10 mouse cellular contexts compared by ENCODE assay signal in genomic region chr19:43388017-43388904, GRCm38 (mm10). TPM values are rescaled to one million over a fixed set of nuclear protein-coding genes. Genes with fewer than 3 reads are reported as not detected.
A peak's percentile ranks its signal among the peaks of the same experiment; 100 is the strongest.
DNase-seq lines count a peak whose midpoint lies in the region; ATAC-seq lines count a peak whose summit lies in the region.
"Had no signal": no experiment of that assay in that cellular context is flagged by ENCODE, and none has a peak within 500 bp of the region (broad histone marks: within the 10 kb centered on the region; RNA-seq: fewer than 3 reads in every experiment).

Gene Hpse2, minus strand, starts transcription at chr19:43388355.

- peak within 1 kb of the TSS; percentile 56 for H3K4me2 ChIP-seq in kidney, embryonic 16.5 days (replicated peaks; ENCODE audit: low read depth, low read length)
- peak within 1 kb of the TSS; percentile 55 for H3K4me2 ChIP-seq in embryonic facial prominence, embryonic 15.5 days (replicated peaks)
- H3K4me2 ChIP-seq in intestine, embryonic 15.5 days (replicated peaks), result peak within 1 kb of the TSS; percentile 67
- H3K4me2 ChIP-seq in neural tube, embryonic 15.5 days, result peak within 1 kb of the TSS; percentile 58

- no peaks in the 10 kb centered on the region for H3K9me3 ChIP-seq in kidney, embryonic 16.5 days (ENCODE audit: low read length)
- no peaks in the 10 kb centered on the region for H3K9me3 ChIP-seq in embryonic facial prominence, embryonic 15.5 days (replicated peaks)
- no peaks in the 10 kb centered on the region for H3K9me3 ChIP-seq in intestine, embryonic 15.5 days
- no peaks in the 10 kb centered on the region for H3K9me3 ChIP-seq in neural tube, embryonic 15.5 days (replicated peaks)

- H3K9ac ChIP-seq in kidney, embryonic 16.5 days (replicated peaks; ENCODE audit: low read length), result no peak within 1 kb of the TSS
- H3K9ac ChIP-seq in embryonic facial prominence, embryonic 15.5 days, result peak within 1 kb of the TSS; percentile 45
- peak within 1 kb of the TSS; percentile 52 for H3K9ac ChIP-seq in intestine, embryonic 15.5 days
- H3K9ac ChIP-seq in neural tube, embryonic 15.5 days (replicated peaks), result no peak within 1 kb of the TSS

- H3K27ac ChIP-seq in kidney, embryonic 16.5 days (ENCODE audit: low read length), result no peak within 1 kb of the TSS
- H3K27ac ChIP-seq in embryonic facial prominence, embryonic 15.5 days (replicated peaks), result peak within 1 kb of the TSS; percentile 86
- peak within 1 kb of the TSS; percentile 52 for H3K27ac ChIP-seq in intestine, embryonic 15.5 days
- no peak within 1 kb of the TSS for H3K27ac ChIP-seq in neural tube, embryonic 15.5 days (replicated peaks)
- H3K27ac ChIP-seq: macrophage had no signal

- H3K4me1 ChIP-seq in kidney, embryonic 16.5 days (ENCODE audit: insufficient read depth, low read length), result peaks cover 24% of the 10 kb centered on the region
- H3K4me1 ChIP-seq in embryonic facial prominence, embryonic 15.5 days, result peaks cover 12% of the 10 kb centered on the region
- H3K4me1 ChIP-seq in intestine, embryonic 15.5 days (replicated peaks), result peaks cover 3% of the 10 kb centered on the region; the same call in 1 of the 2 replicates
- H3K4me1 ChIP-seq in neural tube, embryonic 15.5 days, result peaks cover 35% of the 10 kb centered on the region

- DNase-seq in kidney, postnatal 14 days, result no peak
- no peak for DNase-seq in spleen, postnatal 36 days (ENCODE audit: low spot score in 2 of 2)
- DNase-seq in cerebellum, adult 9-11 months, result no peak
- DNase-seq in ovary, postnatal 10 days (ENCODE audit: low spot score), result no peak
- DNase-seq: thymus, adult 18-20 months had no signal

- peak within 1 kb of the TSS; percentile 40 for H3K4me3 ChIP-seq in kidney, embryonic 16.5 days (ENCODE audit: low read length)
- peak within 1 kb of the TSS; percentile 46 for H3K4me3 ChIP-seq in embryonic facial prominence, embryonic 15.5 days (replicated peaks)
- peak within 1 kb of the TSS; percentile 44 for H3K4me3 ChIP-seq in intestine, embryonic 15.5 days (replicated peaks)
- peak within 1 kb of the TSS; percentile 31; the same call in 1 of the 2 replicates for H3K4me3 ChIP-seq in neural tube, embryonic 15.5 days (replicated peaks)

- H3K27me3 ChIP-seq in kidney, embryonic 16.5 days (ENCODE audit: insufficient read depth, low read length), result peaks cover 66% of the 10 kb centered on the region
- peaks cover 40% of the 10 kb centered on the region for H3K27me3 ChIP-seq in embryonic facial prominence, embryonic 15.5 days
- H3K27me3 ChIP-seq in intestine, embryonic 15.5 days (replicated peaks), result peaks cover 32% of the 10 kb centered on the region
- H3K27me3 ChIP-seq in neural tube, embryonic 15.5 days (replicated peaks), result peaks cover 62% of the 10 kb centered on the region

- no peaks in the 10 kb centered on the region for H3K36me3 ChIP-seq in kidney, embryonic 16.5 days (ENCODE audit: insufficient read depth, low read length)
- no peaks in the 10 kb centered on the region for H3K36me3 ChIP-seq in embryonic facial prominence, embryonic 15.5 days
- H3K36me3 ChIP-seq in intestine, embryonic 15.5 days, result no peaks in the 10 kb centered on the region
- no peaks in the 10 kb centered on the region for H3K36me3 ChIP-seq in neural tube, embryonic 15.5 days

- WGBS in kidney, embryonic 16.5 days, result 3% methylated on average over 18 of the region's 18 CpGs
- 2% methylated on average over 18 of the region's 18 CpGs for WGBS in embryonic facial prominence, embryonic 15.5 days
- 5% methylated on average over 18 of the region's 18 CpGs for WGBS in intestine, embryonic 15.5 days
- WGBS in neural tube, embryonic 15.5 days, result 3% methylated on average over 18 of the region's 18 CpGs

- ATAC-seq in kidney, embryonic 16.5 days (ENCODE audit: low FRiP score, low TSS enrichment), result no peak
- ATAC-seq in embryonic facial prominence, embryonic 15.5 days (ENCODE audit: insufficient number of reproducible peaks, low FRiP score, low TSS enrichment, low read depth), result 0 out of 2 replicates have a peak, but pooled peaks have one; percentile 51
- ATAC-seq in intestine, embryonic 15.5 days, result peak; percentile 65
- no peak for ATAC-seq in neural tube, embryonic 15.5 days (ENCODE audit: low FRiP score)

RNA-seq across cellular contexts. Expression of gene Hpse2, which starts in this region (rescaled TPM):
- polyA plus RNA-seq in kidney, embryonic 16.5 days (2015; fragmentation: Nextera tagmentation; extraction: Ambion mirVana), result 0.69 and 0.82 TPM in 2 replicates
- 16.1 and 19.1 TPM in 2 replicates for polyA plus RNA-seq in embryonic facial prominence, embryonic 15.5 days (2015; fragmentation: Nextera tagmentation; extraction: Ambion mirVana)
- polyA plus RNA-seq in intestine, embryonic 15.5 days (2015; fragmentation: Nextera tagmentation; extraction: Ambion mirVana), result 14.0 and 17.5 TPM in 2 replicates
- 0.24 and 3.4 TPM in 2 replicates for polyA plus RNA-seq in neural tube, embryonic 15.5 days (2015; fragmentation: Nextera tagmentation; extraction: Ambion mirVana)
- polyA plus RNA-seq: macrophage had no signal

Comparison
In these comparisons a context has a peak if more than half of its experiments do, and no peak if none do; other contexts are left out.
1. ATAC-seq: peak in embryonic facial prominence, embryonic 15.5 days (single experiment) and intestine, embryonic 15.5 days (single experiment); none in kidney, embryonic 16.5 days (single experiment) and neural tube, embryonic 15.5 days (single experiment).
2. H3K27ac ChIP-seq: peak in embryonic facial prominence, embryonic 15.5 days (single experiment) and intestine, embryonic 15.5 days (single experiment); none in kidney, embryonic 16.5 days (single experiment) and neural tube, embryonic 15.5 days (single experiment).
3. H3K9ac ChIP-seq: peak in embryonic facial prominence, embryonic 15.5 days (single experiment) and intestine, embryonic 15.5 days (single experiment); none in kidney, embryonic 16.5 days (single experiment) and neural tube, embryonic 15.5 days (single experiment).
4. Peak in every context shown above with its lines, with median percentiles within 50 percentile points of each other: H3K4me2 ChIP-seq and H3K4me3 ChIP-seq.